Mouse (Mus musculus) bone marrow, adult 2 months (tissue): ENCODE results near the gene Serpinb6a.

Experiments used
- CTCF ChIP-seq: fragments of 200-500 bp; IDR thresholded peaks from 2 replicates; pipeline ENCODE4 v1.5.1; 2011; ENCODE audit warnings: low read length, control low read depth; ENCODE audit not compliant: control insufficient read depth, insufficient read depth
- POLR2A ChIP-seq: fragments of 200-500 bp; IDR thresholded peaks from 2 replicates; pipeline ENCODE4 v1.6.1; 2011; ENCODE audit warnings: low read depth, mild to moderate bottlenecking, control low read depth, low read length, borderline replicate concordance; ENCODE audit not compliant: control insufficient read depth

DNA sequence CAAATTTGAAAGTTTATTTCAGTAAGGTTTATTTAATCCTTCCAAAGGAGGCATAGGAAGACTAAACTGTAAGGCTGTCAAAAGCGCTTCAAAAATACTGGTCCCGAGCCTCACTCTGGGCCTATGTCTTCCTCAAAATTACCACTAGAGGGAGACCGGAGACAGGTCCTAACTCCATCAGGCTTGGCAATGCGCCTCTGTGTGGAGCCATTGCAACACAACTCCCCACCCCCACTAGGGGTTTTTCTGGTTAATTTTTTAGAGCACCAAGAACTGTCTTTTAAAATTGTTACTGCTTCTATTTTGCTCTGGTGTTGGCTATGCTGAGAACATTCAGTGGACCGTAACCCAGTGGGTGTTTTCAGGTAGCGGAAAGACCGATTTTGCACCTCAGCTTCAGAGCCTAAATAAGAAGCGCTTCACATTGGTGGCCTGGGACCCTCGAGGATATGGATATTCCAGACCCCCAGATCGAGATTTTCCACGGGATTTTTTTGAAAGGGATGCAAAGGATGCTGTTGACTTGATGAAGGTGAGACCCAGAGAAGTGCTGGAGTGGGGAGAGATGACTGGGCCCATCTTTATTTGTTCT lies 43.9 kb upstream of the Serpinb6a start:
- TF ChIP-seq CTCF (peak; percentile 76), POLR2A (no peak)
